Mouse (Mus musculus) midbrain, embryonic 13.5 days (tissue): ENCODE measurements around the gene Gm19684. TPM values are rescaled to one million over a fixed set of nuclear protein-coding genes. Genes with fewer than 3 reads are reported as not detected.
"Not testable (repeated sequence)": the region's sequence is repeated elsewhere in the genome, so short reads cannot be mapped to it uniquely, and the experiment has no call there.

ENCODE experiments used
- ATAC-seq: fragments of 200-750 bp; cut with Nextera tagmentation; 2 replicates; pipeline ENCODE4 v1.8.0; 2017; ENCODE audit warnings: mild to moderate bottlenecking, moderate TSS enrichment, moderate library complexity
- H3K27ac ChIP-seq: fragments of 300-500 bp; sonication (generic); 2 replicates; pipeline ENCODE4 v1.5.1; 2015; ENCODE audit warnings: inconsistent platforms, mild to moderate bottlenecking, moderate library complexity
- H3K27me3 ChIP-seq: fragments of 300-500 bp; sonication (generic); 2 replicates; pipeline ENCODE4 v1.6.1; 2015; ENCODE audit warnings: mild to moderate bottlenecking, inconsistent platforms
- H3K36me3 ChIP-seq: fragments of 300-500 bp; sonication (generic); 2 replicates; pipeline ENCODE4 v1.6.1; 2015; ENCODE audit warnings: mild to moderate bottlenecking, inconsistent platforms
- H3K4me1 ChIP-seq: fragments of 300-500 bp; sonication (generic); replicated peaks from 2 replicates; pipeline ENCODE4 v1.6.1; 2015; ENCODE audit warnings: inconsistent platforms
- H3K4me2 ChIP-seq: fragments of 300-500 bp; sonication (generic); replicated peaks from 2 replicates; pipeline ENCODE4 v1.6.1; 2015; ENCODE audit warnings: moderate library complexity, mild to moderate bottlenecking, inconsistent platforms
- H3K4me3 ChIP-seq: fragments of 300-500 bp; sonication (generic); replicated peaks from 2 replicates; pipeline ENCODE4 v1.5.1; 2015; ENCODE audit warnings: mild to moderate bottlenecking, inconsistent platforms
- H3K9ac ChIP-seq: fragments of 300-500 bp; sonication (generic); replicated peaks from 2 replicates; pipeline ENCODE4 v1.6.1; 2015; ENCODE audit warnings: mild to moderate bottlenecking, inconsistent platforms
- H3K9me3 ChIP-seq: fragments of 300-500 bp; sonication (generic); 2 replicates; pipeline ENCODE4 v1.6.1; 2016; ENCODE audit warnings: mild to moderate bottlenecking, inconsistent platforms
- WGBS: fragments of 180-500 bp; shearing (Covaris S2); methylation state at CpG from one replicate; pipeline ENCODE4 v1.1.7; 2015; 5-methylcytosine and 5-hydroxymethylcytosine counted together
- polyA plus RNA-seq: library from polyadenylated mRNA; unstranded; fragments of >200 nt; fragmentation: Nextera tagmentation; extraction: Ambion mirVana; gene quantifications from 2 replicates; pipeline ENCODE4 v1.2.1, GENCODE M21; 2015

Gene Gm19684
- not detected in 2 replicates for polyA plus RNA-seq

GRCm38 (mm10) chr17:36121352-36122020, at the start of gene Gm19684:
Gene Gm19684 (plus strand): TSS chr17:36121678.
- WGBS = 7% methylated on average over 8 of the region's 8 CpGs
- Histone ChIP-seq H3K4me2 (0 out of 2 replicates have a peak within 1 kb of the TSS, but pooled peaks have one; percentile 19), H3K27me3 (peaks cover 38% of the 10 kb centered on the region)
- not testable (repeated sequence) for H3K9me3 ChIP-seq, H3K27ac ChIP-seq, ATAC-seq, H3K36me3 ChIP-seq, H3K9ac ChIP-seq, H3K4me3 ChIP-seq, H3K4me1 ChIP-seq

GRCm38 (mm10) chr17:36081901-36082300, 39.6 kb upstream of the Gm19684 start:
- not testable (repeated sequence) for H3K27ac ChIP-seq, ATAC-seq, H3K36me3 ChIP-seq, H3K9ac ChIP-seq, H3K4me2 ChIP-seq, H3K9me3 ChIP-seq, H3K4me3 ChIP-seq
- peaks cover 30% of the 10 kb centered on the region for H3K27me3 ChIP-seq
- peaks cover 12% of the 10 kb centered on the region for H3K4me1 ChIP-seq

- ATAC-seq, H3K9ac ChIP-seq, H3K9me3 ChIP-seq, H3K36me3 ChIP-seq, H3K27ac ChIP-seq: not testable (repeated sequence)
- Histone ChIP-seq H3K4me1 (peaks cover 12% of the 10 kb centered on the region), H3K4me2 (peak overlapping the region; percentile 93), H3K27me3 (peaks cover 30% of the 10 kb centered on the region), H3K4me3 (peak overlapping the region; percentile 53)
- 29% methylated on average over 6 of the region's 6 CpGs for WGBS
Observed at GRCm38 (mm10) chr17:36082519-36083232, 38.8 kb upstream of the Gm19684 start.

DNA sequence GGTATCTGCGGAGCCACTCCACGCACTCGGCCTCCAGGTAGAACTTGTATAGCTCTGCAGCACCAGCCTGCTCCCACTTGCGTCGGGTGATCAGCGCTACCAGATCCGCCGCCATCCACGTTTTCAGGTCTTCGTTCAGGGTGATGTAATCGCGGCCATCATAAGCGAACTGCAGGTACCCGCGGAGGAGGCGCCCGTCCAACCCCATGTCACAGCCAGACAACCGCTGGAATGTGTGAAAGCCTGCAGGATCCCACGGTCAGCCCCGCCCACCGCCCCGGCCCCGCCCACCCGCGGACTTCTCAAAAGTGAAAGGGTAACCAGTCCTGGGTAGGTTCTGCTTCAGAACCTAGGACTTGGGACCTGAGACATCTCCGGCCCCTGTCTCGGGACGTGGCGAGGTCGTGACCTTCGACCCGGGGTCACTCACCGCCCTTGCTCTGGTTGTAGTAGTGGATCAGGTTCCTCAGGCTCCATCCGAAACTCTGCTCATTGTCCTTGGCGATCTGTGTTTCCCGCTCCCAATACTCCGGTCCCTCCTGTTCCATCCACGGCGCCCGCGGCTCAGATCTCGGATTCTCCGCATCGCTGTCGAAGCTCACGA, 38.1 kb upstream of the Gm19684 start:
- Histone ChIP-seq H3K9ac (peak overlapping the region; percentile 69), H3K36me3 (no peaks in the 10 kb centered on the region), H3K9me3 (no peaks in the 10 kb centered on the region), H3K27ac (no peak overlapping the region), H3K4me1 (peaks cover 12% of the 10 kb centered on the region), H3K27me3 (peaks cover 30% of the 10 kb centered on the region), H3K4me2 (peak overlapping the region; percentile 93), H3K4me3 (peak overlapping the region; percentile 53)
- peak; percentile 81 for ATAC-seq
- WGBS = 1% methylated on average over 46 of the region's 46 CpGs

- Histone ChIP-seq H3K9ac (peak overlapping the region; percentile 69), H3K4me1 (peaks cover 12% of the 10 kb centered on the region), H3K4me2 (peak overlapping the region; percentile 93), H3K9me3 (no peaks in the 10 kb centered on the region), H3K27me3 (peaks cover 30% of the 10 kb centered on the region), H3K36me3 (no peaks in the 10 kb centered on the region), H3K27ac (no peak overlapping the region), H3K4me3 (peak overlapping the region; percentile 53)
- 0% methylated on average over 38 of the region's 42 CpGs for WGBS
- ATAC-seq = peak; percentile 70
Observed at GRCm38 (mm10) chr17:36083870-36084451, 37.5 kb upstream of the Gm19684 start.

DNA sequence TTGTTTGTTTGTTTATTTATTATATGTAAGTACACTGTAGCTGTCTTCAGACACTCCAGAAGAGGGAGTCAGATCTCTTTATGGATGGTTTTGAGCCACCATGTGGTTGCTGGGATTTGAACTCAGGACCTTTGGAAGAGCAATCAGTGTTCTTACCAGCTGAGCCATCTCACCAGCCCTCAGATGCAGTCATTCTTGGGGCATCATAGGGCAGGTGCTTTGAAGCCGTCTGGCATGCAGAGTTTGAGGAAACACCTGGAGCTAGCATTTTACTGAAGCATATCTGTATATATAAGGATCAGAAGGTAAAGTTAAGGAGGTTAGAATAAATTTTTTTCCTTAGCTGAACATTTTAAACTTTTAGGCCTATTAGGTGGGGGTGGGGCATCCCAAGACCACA, 35.5 kb upstream of the Gm19684 start:
- H3K27ac ChIP-seq, H3K9me3 ChIP-seq, H3K36me3 ChIP-seq, ATAC-seq, H3K4me2 ChIP-seq, H3K4me3 ChIP-seq, H3K9ac ChIP-seq: not testable (repeated sequence)
- 83% methylated on average over 1 of the region's 1 CpGs for WGBS
- H3K27me3 ChIP-seq = peaks cover 30% of the 10 kb centered on the region
- peaks cover 12% of the 10 kb centered on the region for H3K4me1 ChIP-seq

DNA sequence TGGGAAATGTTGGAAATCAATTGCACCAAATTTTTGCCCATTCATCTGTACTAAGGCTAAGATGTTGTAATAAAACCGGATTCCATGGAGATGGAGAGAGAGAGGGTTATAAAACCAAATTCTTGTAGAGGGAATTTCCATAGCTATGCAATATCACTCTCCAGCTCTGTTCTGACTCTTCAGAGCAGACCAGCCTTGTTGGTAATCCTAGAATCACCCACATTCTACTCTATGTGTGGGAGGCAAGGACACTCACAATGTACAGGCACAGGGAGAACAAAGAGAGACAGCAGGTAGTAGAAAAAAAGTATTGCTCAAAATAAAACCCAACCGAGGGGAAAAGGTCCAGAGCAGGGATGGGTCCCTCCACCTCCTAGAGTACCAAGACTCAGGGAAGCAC, 29.5 kb upstream of the Gm19684 start:
- H3K9me3 ChIP-seq, H3K4me3 ChIP-seq, H3K9ac ChIP-seq, H3K4me2 ChIP-seq, ATAC-seq, H3K27ac ChIP-seq, H3K4me1 ChIP-seq, H3K36me3 ChIP-seq, H3K27me3 ChIP-seq: not testable (repeated sequence)
- WGBS = no CpG with 5 or more reads among the region's 2 CpGs

- H3K9ac ChIP-seq, H3K36me3 ChIP-seq, H3K4me2 ChIP-seq, H3K4me3 ChIP-seq, ATAC-seq, H3K9me3 ChIP-seq, H3K27me3 ChIP-seq, H3K27ac ChIP-seq, H3K4me1 ChIP-seq: not testable (repeated sequence)
Observed at GRCm38 (mm10) chr17:36092520-36092919, 29.0 kb upstream of the Gm19684 start.

- Histone ChIP-seq H3K4me1 (no peaks in the 10 kb centered on the region), H3K27ac (no peak overlapping the region), H3K27me3 (no peaks in the 10 kb centered on the region), H3K9ac (no peak overlapping the region), H3K9me3 (no peaks in the 10 kb centered on the region), H3K4me2 (no peak overlapping the region), H3K4me3 (no peak overlapping the region), H3K36me3 (no peaks in the 10 kb centered on the region)
- 27% methylated on average over 3 of the region's 3 CpGs for WGBS
- ATAC-seq = no peak
Observed at GRCm38 (mm10) chr17:36093936-36094335, 27.5 kb upstream of the Gm19684 start.

DNA sequence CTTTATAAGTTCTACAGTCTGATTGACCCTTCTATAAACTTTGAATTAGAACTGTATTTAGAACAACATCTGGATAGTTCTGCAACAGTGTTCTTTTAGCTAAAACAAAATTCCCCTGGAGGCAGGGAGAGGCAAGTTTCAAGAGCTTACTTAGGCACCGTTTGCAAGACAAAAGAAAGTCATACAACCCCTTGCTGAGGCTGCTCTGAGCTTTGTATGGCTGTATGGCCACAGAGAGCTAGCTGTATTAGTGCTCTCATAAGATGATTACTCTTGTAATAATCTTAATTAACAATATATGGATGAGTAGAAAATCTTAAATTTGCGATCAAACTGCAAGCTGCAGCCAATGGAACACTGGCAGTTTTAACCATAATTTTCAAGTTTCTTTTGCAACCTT, 21.9 kb upstream of the Gm19684 start:
- 42% methylated on average over 2 of the region's 2 CpGs for WGBS
- not testable (repeated sequence) for H3K4me1 ChIP-seq, ATAC-seq

DNA sequence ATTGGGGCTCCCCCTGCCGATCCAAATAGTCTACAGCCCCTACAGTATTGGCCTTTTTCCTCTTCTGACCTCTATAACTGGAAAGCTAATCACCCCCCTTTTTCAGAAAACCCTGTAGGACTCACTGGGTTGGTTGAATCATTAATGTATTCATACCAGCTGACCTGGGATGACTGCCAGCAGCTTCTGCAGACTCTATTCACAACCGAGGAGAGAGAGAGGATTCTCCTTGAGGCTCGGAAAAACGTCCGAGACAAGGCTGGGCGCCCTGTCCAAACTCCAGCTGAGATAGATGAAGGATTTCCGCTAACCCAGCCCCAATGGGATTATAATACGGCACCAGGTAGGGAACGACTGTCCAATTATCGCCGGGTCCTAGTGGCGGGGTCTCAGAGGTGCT, 19.4 kb upstream of the Gm19684 start:
- not testable (repeated sequence) for H3K4me3 ChIP-seq, ATAC-seq, H3K9ac ChIP-seq, H3K27ac ChIP-seq, H3K36me3 ChIP-seq, H3K27me3 ChIP-seq, H3K9me3 ChIP-seq, H3K4me2 ChIP-seq, H3K4me1 ChIP-seq
- 79% methylated on average over 12 of the region's 12 CpGs for WGBS

More for the DNA sequence above, 21.9 kb upstream of the Gm19684 start:
- H3K4me2 ChIP-seq, H3K9ac ChIP-seq, H3K36me3 ChIP-seq, H3K4me3 ChIP-seq, H3K27me3 ChIP-seq, H3K27ac ChIP-seq, H3K9me3 ChIP-seq: not testable (repeated sequence)

DNA sequence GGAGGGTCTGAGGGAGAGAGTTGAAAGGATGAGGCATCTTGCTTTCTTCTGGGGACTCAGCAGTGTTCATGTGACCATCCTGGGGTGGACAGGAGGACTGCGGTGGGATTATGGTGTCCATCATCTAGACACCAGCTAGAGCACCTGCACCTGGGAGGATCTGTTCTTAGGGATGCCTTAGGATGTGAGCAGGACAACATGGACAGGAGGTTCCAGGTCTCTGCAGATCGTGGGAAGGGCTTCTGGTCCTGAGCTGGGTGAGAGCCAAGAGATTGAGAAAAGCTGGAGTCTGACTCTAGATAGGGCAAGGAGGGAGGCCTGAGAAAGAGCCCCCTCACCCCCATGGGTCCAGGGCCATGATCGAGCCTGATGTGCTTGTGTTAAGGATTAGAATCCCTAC, 11.3 kb upstream of the Gm19684 start:
- H3K4me3 ChIP-seq, H3K27ac ChIP-seq, H3K9ac ChIP-seq, H3K36me3 ChIP-seq, H3K4me2 ChIP-seq, H3K9me3 ChIP-seq: not testable (repeated sequence)
- peaks cover 29% of the 10 kb centered on the region for H3K27me3 ChIP-seq
- peaks cover 13% of the 10 kb centered on the region for H3K4me1 ChIP-seq
- peak; percentile 22; the same call in 1 of the 2 replicates for ATAC-seq
- 54% methylated on average over 3 of the region's 3 CpGs for WGBS
